Mouse (Mus musculus) kidney, adult 2 months (tissue): Measurements from ENCODE around the gene Prop1.

Experiments
- CTCF ChIP-seq: fragments of 200-500 bp; conservative IDR thresholded peaks from 2 replicates; pipeline ENCODE4 v1.5.1; 2011; ENCODE audit warnings: low read depth, mild to moderate bottlenecking, control low read depth, low read length, moderate library complexity, mixed read lengths; ENCODE audit not compliant: insufficient read depth, insufficient read length
- POLR2A ChIP-seq: fragments of 200-500 bp; IDR thresholded peaks from one replicate; pipeline ENCODE4 v1.6.1; 2011; ENCODE audit warnings: low read depth, low read length, control low read depth

GRCm38 (mm10) chr11:50931021-50931420, 22.5 kb downstream of the Prop1 start:
- no peak for TF ChIP-seq CTCF
- no peak for TF ChIP-seq POLR2A
